Mouse (Mus musculus) CH12.LX (cell line): ENCODE measurements around the gene Cacnb4. TPM values are rescaled to one million over a fixed set of nuclear protein-coding genes. Genes with fewer than 3 reads are reported as not detected.

Experiments
- DNase-seq: peaks from one replicate; pipeline ENCODE4 v3.0.0-alpha.2; 2013; ENCODE audit errors: extremely low read depth
- H3K27ac ChIP-seq: 2 replicates; pipeline ENCODE4 v1.5.1; 2012; ENCODE audit warnings: low read depth, mild to moderate bottlenecking, control low read depth, moderate library complexity; ENCODE audit not compliant: insufficient read depth
- H3K27me3 ChIP-seq: replicated peaks from 2 replicates; pipeline ENCODE3; 2012; ENCODE audit warnings: inconsistent platforms
- H3K36me3 ChIP-seq, 2 experiments: replicated peaks in 1 of 2; 2 replicates each; pipeline versions ENCODE3 to v1.6.1; 2012; ENCODE audit warnings: inconsistent platforms in 1 of 2, low read length in 1 of 2, mild to moderate bottlenecking in 1 of 2, mixed read lengths in 1 of 2, moderate library complexity in 1 of 2; ENCODE audit not compliant: control insufficient read depth in 1 of 2, insufficient read depth in 1 of 2
- H3K4me1 ChIP-seq, 2 experiments: 2 replicates each; pipeline ENCODE4 v1.6.1; 2012; ENCODE audit warnings: inconsistent platforms in 1 of 2, moderate library complexity in 1 of 2; ENCODE audit not compliant: insufficient read depth in 2 of 2, control insufficient read depth in 1 of 2
- H3K4me2 ChIP-seq: 2 replicates; pipeline ENCODE4 v1.6.1; 2012; ENCODE audit warnings: low read depth, mild to moderate bottlenecking, control low read depth; ENCODE audit not compliant: poor library complexity, insufficient read depth, severe bottlenecking
- H3K4me3 ChIP-seq, 3 experiments: fragments of 150-350 bp in 1 of 3; sonication (generic) in 1 of 3; replicated peaks in 1 of 3; 2 replicates each; pipeline versions ENCODE3 to v1.5.1; 2011 to 2012; ENCODE audit warnings: low read depth in 2 of 3, low read length in 2 of 3, mild to moderate bottlenecking in 2 of 3, moderate library complexity in 2 of 3, control low read depth in 1 of 3, improper control_type of control experiment in 1 of 3, inconsistent platforms in 1 of 3, mixed read lengths in 1 of 3; ENCODE audit not compliant: poor library complexity in 1 of 3
- H3K79me2 ChIP-seq: replicated peaks from 2 replicates; pipeline ENCODE4 v1.6.1; 2012; ENCODE audit warnings: mild to moderate bottlenecking, moderate library complexity; ENCODE audit not compliant: control insufficient read depth, poor library complexity, insufficient read depth, severe bottlenecking; ENCODE audit errors: extremely low read depth
- H3K9ac ChIP-seq: 2 replicates; pipeline ENCODE4 v1.6.1; 2012; ENCODE audit warnings: low read depth, mild to moderate bottlenecking, control low read depth, moderate library complexity; ENCODE audit not compliant: insufficient read depth
- H3K9me3 ChIP-seq: replicated peaks from 2 replicates; pipeline ENCODE3; 2012; ENCODE audit warnings: low read length, inconsistent platforms, mixed read lengths
- BHLHE40 ChIP-seq: IDR thresholded peaks from 2 replicates; pipeline ENCODE4 v1.6.1; 2011; ENCODE audit warnings: mild to moderate bottlenecking, low read depth, low read length, improper control_type of control experiment
- CHD2 ChIP-seq: IDR thresholded peaks from 2 replicates; pipeline ENCODE4 v1.6.1; 2011; ENCODE audit warnings: low read length, improper control_type of control experiment
- EP300 ChIP-seq: IDR thresholded peaks from 2 replicates; pipeline ENCODE4 v1.6.1; 2011; ENCODE audit warnings: low read length, improper control_type of control experiment
- ETS1 ChIP-seq: conservative IDR thresholded peaks from 2 replicates; pipeline ENCODE4 v1.6.1; 2012; ENCODE audit warnings: low read depth, mild to moderate bottlenecking, inconsistent platforms, low read length, improper control_type of control experiment, moderate library complexity
- HCFC1 ChIP-seq: IDR thresholded peaks from 2 replicates; pipeline ENCODE4 v1.6.1; 2012; ENCODE audit warnings: low read depth, mild to moderate bottlenecking, inconsistent platforms, low read length, improper control_type of control experiment
- IRF4 ChIP-seq: IDR thresholded peaks from 2 replicates; pipeline ENCODE4 v1.6.1; 2014; ENCODE audit warnings: low read depth, mild to moderate bottlenecking, inconsistent platforms, low read length, improper control_type of control experiment
- KAT2A ChIP-seq: IDR thresholded peaks from 2 replicates; pipeline ENCODE4 v1.6.1; 2012; ENCODE audit warnings: low read length, improper control_type of control experiment, inconsistent platforms; ENCODE audit not compliant: insufficient replicate concordance
- MAFK ChIP-seq: IDR thresholded peaks from 2 replicates; pipeline ENCODE4 v1.6.1; 2011; ENCODE audit warnings: low read length, improper control_type of control experiment; ENCODE audit not compliant: insufficient replicate concordance
- MAX ChIP-seq: IDR thresholded peaks from 2 replicates; pipeline ENCODE4 v1.6.1; 2011; ENCODE audit warnings: low read length, improper control_type of control experiment
- MYC ChIP-seq: IDR thresholded peaks from 2 replicates; pipeline ENCODE4 v1.6.1; 2011; ENCODE audit warnings: low read depth, mild to moderate bottlenecking, improper control_type of control experiment, low read length
- NRF1 ChIP-seq: IDR thresholded peaks from 2 replicates; pipeline ENCODE4 v1.6.1; 2014; ENCODE audit warnings: low read depth, mild to moderate bottlenecking, inconsistent platforms, low read length, improper control_type of control experiment, moderate library complexity
- POLR2A ChIP-seq: IDR thresholded peaks from 2 replicates; pipeline ENCODE4 v1.6.1; 2011; ENCODE audit warnings: low read depth, mild to moderate bottlenecking, improper control_type of control experiment, low read length
- RAD21 ChIP-seq: IDR thresholded peaks from 2 replicates; pipeline ENCODE4 v1.6.1; 2011; ENCODE audit warnings: low read depth, mild to moderate bottlenecking, low read length, improper control_type of control experiment, moderate library complexity
- SIN3A ChIP-seq: IDR thresholded peaks from 2 replicates; pipeline ENCODE4 v1.6.1; 2012; ENCODE audit warnings: low read length, improper control_type of control experiment, inconsistent platforms
- TBP ChIP-seq: conservative IDR thresholded peaks from 2 replicates; pipeline ENCODE4 v1.6.1; 2011; ENCODE audit warnings: low read depth, low read length, improper control_type of control experiment
- ZMIZ1 ChIP-seq: IDR thresholded peaks from 2 replicates; pipeline ENCODE4 v1.6.1; 2012; ENCODE audit warnings: low read depth, mild to moderate bottlenecking, inconsistent platforms, low read length, improper control_type of control experiment
- dilution Hi-C: fragments of 300-500 bp; cut with MboI; formaldehyde crosslinking; loops from 2 replicates; pipeline ENCODE4 v1.14.3; 2020; ENCODE audit warnings: low sequenced_read_pairs; ENCODE audit not compliant: extremely low pct_unique_long_range_greater_than_20kb, extremely low pct_ligation_motif_present
- in situ Hi-C: fragments of 300-500 bp; cut with MboI; formaldehyde crosslinking; loops from 3 replicates; pipeline ENCODE4 v1.14.3; 2019; ENCODE audit warnings: low sequenced_read_pairs, low pct_ligation_motif_present, low pct_unique_long_range_greater_than_20kb, mixed read lengths
- polyA plus RNA-seq: library from polyadenylated mRNA; unstranded; fragments of >175 nt; gene quantifications from 2 replicates; pipeline ENCODE4 v1.2.1, GENCODE M21; 2012; ENCODE audit warnings: low read depth; ENCODE audit not compliant: insufficient read length
- total RNA-seq, 2 experiments: library from RNA; depleted of rRNA; stranded (reverse); fragments of 300-350 nt in 1 of 2; fragments of >200 nt in 1 of 2; gene quantifications; 2 replicates each; pipeline ENCODE4 v1.2.3; 2012 to 2014

The Cacnb4 gene
- total and polyA plus RNA-seq, 3 experiments: 0.77 to 3.4 (median 1.5) TPM

DNA sequence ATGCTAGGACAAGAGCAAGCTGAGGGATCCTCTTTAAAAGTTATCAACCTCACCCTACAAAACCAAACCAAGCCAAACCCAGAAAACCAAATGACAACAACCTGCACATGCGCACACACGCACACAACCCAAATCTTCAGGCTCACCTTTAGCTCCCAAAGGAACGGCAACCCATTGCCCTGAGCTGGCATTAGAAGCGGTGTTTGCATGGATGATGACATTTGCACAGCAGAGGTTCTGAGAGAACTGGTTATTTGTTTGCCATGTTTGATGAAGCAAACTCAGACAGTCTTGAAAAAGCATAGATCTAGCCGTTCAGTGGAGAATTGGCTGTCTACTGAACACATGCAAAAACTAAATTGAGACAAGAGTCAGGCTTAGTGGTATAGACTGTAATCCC lies 198.1 kb downstream of the Cacnb4 start:
- peaks cover 0 to 6% of the 10 kb centered on the region in 2 experiments for H3K36me3 ChIP-seq
- H3K4me1 ChIP-seq: peaks cover 4 to 24% of the 10 kb centered on the region in 2 experiments
- no peaks in the 10 kb centered on the region for H3K9me3 ChIP-seq
- in situ Hi-C loops (no loop called here), dilution Hi-C loops (no loop called here)
- DNase-seq: no peak
- no peaks in the 10 kb centered on the region for H3K27me3 ChIP-seq
- H3K79me2 ChIP-seq: no peaks in the 10 kb centered on the region
- no peak overlapping the region for H3K4me2 ChIP-seq
- no peak overlapping the region for H3K4me3 ChIP-seq
- no peak overlapping the region for H3K9ac ChIP-seq
- no peak overlapping the region for H3K27ac ChIP-seq
- TF ChIP-seq BHLHE40 (no peak), ETS1 (no peak)
- TF ChIP-seq, all 38 proteins: peak for 0

DNA sequence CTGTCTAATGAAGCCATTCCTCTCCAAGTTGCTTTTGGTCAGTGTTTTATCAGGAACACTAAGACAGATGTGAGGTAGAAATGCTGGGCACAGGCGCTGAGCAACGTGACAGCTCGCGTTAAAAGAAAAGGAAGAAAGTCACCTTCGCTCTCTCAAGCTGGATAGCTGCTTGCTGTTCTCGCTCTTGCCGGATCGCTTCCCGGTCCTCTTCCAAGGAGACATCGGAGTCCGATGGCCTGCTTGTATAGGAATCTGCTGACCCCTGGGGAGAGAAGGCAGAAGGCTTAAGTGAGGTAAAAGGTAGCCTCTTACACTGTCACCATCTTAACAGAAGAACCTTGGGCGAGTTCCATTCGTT lies 199.1 kb downstream of the Cacnb4 start:
- peaks cover 0 to 6% of the 10 kb centered on the region in 2 experiments for H3K36me3 ChIP-seq
- dilution Hi-C loops (no loop called here), in situ Hi-C loops (no loop called here)
- no peaks in the 10 kb centered on the region for H3K9me3 ChIP-seq
- no peak overlapping the region for H3K4me3 ChIP-seq
- no peak overlapping the region for H3K9ac ChIP-seq
- no peaks in the 10 kb centered on the region for H3K79me2 ChIP-seq
- DNase-seq: no peak
- no peak overlapping the region for H3K4me2 ChIP-seq
- no peak overlapping the region for H3K27ac ChIP-seq
- peaks cover 4 to 22% of the 10 kb centered on the region in 2 experiments for H3K4me1 ChIP-seq
- TF ChIP-seq HCFC1 (no peak), MAFK (no peak), MYC (no peak), RAD21 (no peak), IRF4 (no peak), TBP (no peak), ZMIZ1 (no peak), POLR2A (no peak), KAT2A (no peak), EP300 (no peak), MAX (no peak), SIN3A (no peak)
- H3K27me3 ChIP-seq: no peaks in the 10 kb centered on the region

DNA sequence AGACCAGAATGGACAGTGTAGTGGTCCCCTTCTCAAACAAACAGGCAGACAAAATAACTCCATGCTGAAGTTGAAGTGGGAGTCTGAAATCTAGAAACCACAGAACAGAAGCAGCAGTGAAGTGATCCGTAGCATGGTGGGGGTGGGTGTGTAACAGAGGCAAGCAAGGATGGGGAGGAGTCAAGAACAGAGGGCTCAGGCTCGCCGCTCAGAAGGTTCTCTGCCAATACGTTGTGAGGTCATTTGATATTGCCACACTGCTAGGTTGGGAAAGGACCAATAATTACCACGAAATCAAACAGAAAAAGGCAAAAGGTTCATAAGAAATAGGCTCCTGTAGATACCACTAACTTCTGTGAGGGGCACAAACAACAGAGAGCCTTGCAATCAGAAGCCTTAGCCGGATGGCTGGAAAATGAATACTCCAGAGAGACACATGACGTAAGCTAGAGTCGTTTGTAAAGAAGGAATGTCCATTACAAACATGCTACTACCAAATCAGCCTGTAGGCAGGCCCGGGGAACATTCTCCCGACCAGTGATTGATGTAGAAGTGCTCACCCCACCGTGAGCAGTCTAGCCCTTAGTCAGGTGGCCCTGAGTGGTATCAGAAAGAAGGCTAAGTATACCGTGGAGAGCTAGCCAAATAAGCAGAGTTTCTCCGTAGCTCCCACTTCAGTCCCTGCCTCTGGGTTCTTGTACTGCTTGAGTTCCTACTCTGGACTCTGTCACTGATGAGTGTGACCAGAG lies 199.7 kb downstream of the Cacnb4 start:
- in situ Hi-C loops (no loop called here), dilution Hi-C loops (no loop called here)
- no peak overlapping the region for H3K27ac ChIP-seq

More for the DNA sequence above, 199.7 kb downstream of the Cacnb4 start:
- TF ChIP-seq NRF1: no peak
- TF ChIP-seq CHD2: peak; percentile 34; the same call in 1 of the 2 replicates
- TF ChIP-seq EP300: peak; percentile 38
- no peak overlapping the region for H3K4me3 ChIP-seq
- peak overlapping the region; percentile 1; the same call in 1 of the 2 replicates for H3K4me2 ChIP-seq
- DNase-seq: peak; percentile 63
- H3K9me3 ChIP-seq: no peaks in the 10 kb centered on the region
- no peak overlapping the region for H3K9ac ChIP-seq
- no peaks in the 10 kb centered on the region for H3K79me2 ChIP-seq
- no peaks in the 10 kb centered on the region for H3K27me3 ChIP-seq
- H3K36me3 ChIP-seq: peaks cover 0 to 6% of the 10 kb centered on the region in 2 experiments
- H3K4me1 ChIP-seq: peaks cover 4 to 27% of the 10 kb centered on the region in 2 experiments
